Mouse (Mus musculus): Measurements from ENCODE around the gene Inpp1. TPM values are rescaled to one million over a fixed set of nuclear protein-coding genes. Genes with fewer than 3 reads are reported as not detected.

Gene Inpp1
- polyA plus RNA-seq, 1 experiment from 2014 or later = 3.3 TPM

DNA sequence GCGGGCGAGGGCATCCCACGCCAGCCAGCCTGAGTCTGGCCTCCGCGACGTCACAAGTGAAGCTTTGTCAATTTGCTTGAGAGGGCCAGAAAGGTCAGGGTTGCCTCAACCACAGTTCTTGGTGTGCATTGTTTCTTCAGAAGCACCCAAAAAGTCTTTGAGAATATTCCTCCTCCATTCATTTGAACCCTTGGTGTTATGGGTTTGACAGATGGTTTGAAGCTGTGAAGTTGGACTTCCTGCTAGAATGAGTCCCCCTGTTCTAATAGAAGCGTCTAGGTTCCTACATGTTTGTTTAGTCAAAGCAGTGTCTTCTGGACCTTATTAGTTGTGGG lies 292 bp upstream of the Inpp1 start:
- Histone ChIP-seq H3K27ac (no peak overlapping the region), H3K4me3 (replicated peaks) (peak overlapping the region; percentile 66), H3K9ac (peak overlapping the region; percentile 71; the same call in 1 of the 2 replicates), H3K4me2 (peak overlapping the region; percentile 86), H3K36me3 (no peaks in the 10 kb centered on the region), H3K9me3 (replicated peaks) (no peaks in the 10 kb centered on the region), H3K27me3 (no peaks in the 10 kb centered on the region), H3K4me1 (replicated peaks) (peaks cover 19% of the 10 kb centered on the region)
- ATAC-seq (ENCODE audit: low read depth) = no peak
- DNase-seq = no peak
- WGBS (ENCODE audit: insufficient replicate concordance) = 10% methylated on average over 7 of the region's 7 CpGs

DNA sequence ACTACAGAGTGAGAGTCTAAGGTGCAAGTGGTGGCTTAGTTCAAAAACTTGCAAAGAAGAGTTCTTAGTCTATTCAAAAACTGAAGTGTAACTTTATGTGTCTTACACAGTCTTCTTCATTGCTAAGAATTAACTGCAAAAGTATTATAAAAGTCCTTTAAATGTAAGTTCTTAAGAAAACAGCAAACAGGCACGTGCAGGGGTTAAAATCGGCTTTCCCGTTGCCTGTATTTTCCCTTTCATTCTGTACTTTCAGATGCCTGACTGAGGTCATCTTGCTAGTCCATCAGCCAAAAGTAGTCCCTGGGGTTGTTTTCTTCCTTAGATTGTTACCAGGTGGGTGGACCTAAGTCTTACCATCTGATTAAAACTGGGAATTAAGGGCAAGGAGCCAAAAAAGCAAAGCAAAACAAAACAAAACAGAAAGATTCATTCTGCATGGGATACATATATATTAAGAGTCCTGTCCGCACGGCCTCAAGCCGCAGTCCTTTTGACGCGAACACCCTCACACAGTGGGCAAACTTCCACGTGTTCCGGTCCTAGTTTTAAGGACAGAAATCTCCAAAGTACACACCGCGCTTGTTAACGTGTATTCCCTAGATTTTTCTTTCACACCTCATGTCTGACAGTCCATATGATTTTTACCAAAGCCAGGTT lies 1.1 kb downstream of the Inpp1 start:
- peak overlapping the region; percentile 86 for H3K4me2 ChIP-seq
- DNase-seq (no peak), ATAC-seq (ENCODE audit: low read depth) (no peak)
- H3K36me3 ChIP-seq = no peaks in the 10 kb centered on the region
- peaks cover 19% of the 10 kb centered on the region for H3K4me1 ChIP-seq (replicated peaks)
- no peaks in the 10 kb centered on the region for H3K27me3 ChIP-seq
- H3K27ac ChIP-seq = no peak overlapping the region
- H3K9ac ChIP-seq = no peak overlapping the region
- 57% methylated on average over 13 of the region's 13 CpGs for WGBS (ENCODE audit: insufficient replicate concordance)
- no peaks in the 10 kb centered on the region for H3K9me3 ChIP-seq (replicated peaks)
- H3K4me3 ChIP-seq (replicated peaks) = peak overlapping the region; percentile 66

DNA sequence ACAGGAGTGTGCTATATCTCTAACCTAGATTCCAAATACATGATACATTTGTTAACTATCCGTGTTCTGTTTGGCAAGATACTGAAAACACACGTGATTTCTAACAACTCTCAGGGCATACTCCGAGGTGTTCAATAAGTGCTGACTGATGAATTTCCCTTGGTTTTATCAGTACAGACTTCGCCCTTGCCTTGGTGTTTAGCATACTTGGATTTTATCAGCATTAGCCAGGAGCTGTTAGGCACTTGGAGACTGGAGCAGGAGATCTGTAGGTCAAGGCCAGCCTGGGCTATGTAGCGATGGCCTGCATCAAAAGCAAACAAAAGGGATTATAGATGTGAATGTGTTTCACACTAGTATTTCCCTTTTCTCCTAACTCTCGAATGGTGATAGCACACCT lies 9.0 kb downstream of the Inpp1 start:
- H3K27ac ChIP-seq = no peak overlapping the region
- no peaks in the 10 kb centered on the region for H3K27me3 ChIP-seq
- H3K4me2 ChIP-seq = no peak overlapping the region
- H3K36me3 ChIP-seq = no peaks in the 10 kb centered on the region
- H3K9ac ChIP-seq = no peak overlapping the region
- ATAC-seq (ENCODE audit: low read depth) (no peak), DNase-seq (no peak)
- WGBS (ENCODE audit: insufficient replicate concordance) = 43% methylated on average over 6 of the region's 6 CpGs
- H3K9me3 ChIP-seq (replicated peaks) = no peaks in the 10 kb centered on the region
- no peak overlapping the region for H3K4me3 ChIP-seq (replicated peaks)
- H3K4me1 ChIP-seq (replicated peaks) = 0 out of 2 replicates have a peak, but pooled peaks cover 3% of the 10 kb centered on the region

DNA sequence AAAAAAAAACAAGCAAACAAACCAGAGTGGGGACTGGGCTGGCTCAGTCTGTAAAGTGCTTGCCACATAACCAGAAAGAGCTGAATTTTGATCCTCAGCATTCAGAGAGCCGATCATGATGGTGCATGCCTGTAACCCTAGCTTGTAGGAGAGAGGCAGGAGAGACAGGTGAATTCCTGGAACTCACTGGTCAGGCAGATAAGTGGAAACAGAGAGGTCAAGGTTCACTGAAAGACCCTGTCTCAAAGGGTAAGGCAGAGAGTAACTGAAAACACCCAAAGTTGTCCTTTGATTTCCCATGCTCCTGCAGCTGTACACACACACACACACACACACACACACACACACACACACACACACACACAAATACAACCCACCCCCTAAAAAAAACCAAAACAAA lies 12.4 kb downstream of the Inpp1 start:
- no peak overlapping the region for H3K4me3 ChIP-seq (replicated peaks)

DNA sequence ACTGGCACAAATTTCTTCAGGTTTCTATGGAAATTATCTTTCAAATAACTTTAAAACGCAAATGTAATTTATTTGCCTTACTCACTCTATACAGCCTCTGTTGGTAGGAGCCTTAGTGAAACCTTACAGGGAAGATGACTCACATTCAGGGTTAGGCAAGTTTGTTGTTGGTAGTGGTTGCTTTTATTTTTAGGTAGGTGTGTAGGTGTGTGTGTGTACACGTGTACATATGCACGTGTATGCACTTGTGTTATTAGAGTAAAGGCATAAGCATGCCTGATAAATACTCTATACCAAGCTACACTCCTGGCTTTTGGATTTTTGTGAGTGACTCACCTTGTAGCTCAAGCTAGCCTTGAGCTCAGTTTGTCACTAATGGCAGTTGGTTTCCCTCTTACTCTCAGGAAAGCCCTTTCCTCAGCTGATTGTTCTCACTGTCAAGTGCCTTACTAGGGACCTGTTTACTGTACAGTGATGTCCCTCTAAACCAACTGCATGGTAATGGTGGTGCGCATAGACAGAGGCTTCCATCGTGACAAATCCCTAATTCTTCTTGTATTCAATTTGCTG lies 15.0 kb downstream of the Inpp1 start:
- Histone ChIP-seq H3K4me2 (no peak overlapping the region), H3K27me3 (no peaks in the 10 kb centered on the region), H3K4me1 (replicated peaks) (peaks cover 22% of the 10 kb centered on the region; the same call in 1 of the 2 replicates), H3K4me3 (replicated peaks) (no peak overlapping the region), H3K9ac (no peak overlapping the region), H3K9me3 (replicated peaks) (no peaks in the 10 kb centered on the region), H3K27ac (no peak overlapping the region; the same call in 1 of the 2 replicates), H3K36me3 (no peaks in the 10 kb centered on the region)
- ATAC-seq (ENCODE audit: low read depth) = no peak
- WGBS (ENCODE audit: insufficient replicate concordance) = 69% methylated on average over 5 of the region's 5 CpGs
- DNase-seq = no peak

More for the DNA sequence above, 12.4 kb downstream of the Inpp1 start:
- no peaks in the 10 kb centered on the region for H3K9me3 ChIP-seq (replicated peaks)
- DNase-seq (no peak), ATAC-seq (ENCODE audit: low read depth) (no peak)
- H3K4me1 ChIP-seq (replicated peaks) = peaks cover 10% of the 10 kb centered on the region; the same call in 1 of the 2 replicates
- no peak overlapping the region for H3K27ac ChIP-seq
- H3K9ac ChIP-seq = no peak overlapping the region
- H3K27me3 ChIP-seq = no peaks in the 10 kb centered on the region
- 42% methylated on average over 1 of the region's 1 CpGs for WGBS (ENCODE audit: insufficient replicate concordance)
- no peaks in the 10 kb centered on the region for H3K36me3 ChIP-seq
- H3K4me2 ChIP-seq = no peak overlapping the region

DNA sequence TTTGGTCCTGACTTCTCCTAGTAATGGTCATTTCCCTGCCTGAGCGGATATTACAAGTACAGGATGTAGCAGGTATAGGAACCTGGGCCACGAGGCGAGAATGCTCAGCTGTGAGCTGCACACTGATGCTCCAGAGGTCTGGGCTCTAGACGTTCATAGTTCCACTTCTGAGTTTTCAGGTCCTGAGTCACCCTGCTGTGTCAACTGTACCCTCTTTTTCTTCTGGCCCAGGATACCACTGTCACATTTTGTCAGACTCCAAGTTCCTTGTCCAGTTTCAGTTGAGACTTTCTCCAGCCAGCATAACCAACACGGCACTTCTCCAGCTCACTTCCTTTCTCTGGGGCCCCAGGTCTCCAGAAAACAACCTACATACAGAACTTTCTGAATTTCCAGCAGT lies 15.8 kb downstream of the Inpp1 start:
- Histone ChIP-seq H3K4me1 (replicated peaks) (peaks cover 22% of the 10 kb centered on the region; the same call in 1 of the 2 replicates), H3K9me3 (replicated peaks) (no peaks in the 10 kb centered on the region), H3K4me2 (no peak overlapping the region), H3K9ac (no peak overlapping the region), H3K4me3 (replicated peaks) (no peak overlapping the region), H3K27me3 (no peaks in the 10 kb centered on the region), H3K27ac (peak overlapping the region; percentile 34; the same call in 1 of the 2 replicates), H3K36me3 (no peaks in the 10 kb centered on the region)
- ATAC-seq (ENCODE audit: low read depth) (no peak), DNase-seq (no peak)
- WGBS (ENCODE audit: insufficient replicate concordance) = 46% methylated on average over 5 of the region's 5 CpGs

DNA sequence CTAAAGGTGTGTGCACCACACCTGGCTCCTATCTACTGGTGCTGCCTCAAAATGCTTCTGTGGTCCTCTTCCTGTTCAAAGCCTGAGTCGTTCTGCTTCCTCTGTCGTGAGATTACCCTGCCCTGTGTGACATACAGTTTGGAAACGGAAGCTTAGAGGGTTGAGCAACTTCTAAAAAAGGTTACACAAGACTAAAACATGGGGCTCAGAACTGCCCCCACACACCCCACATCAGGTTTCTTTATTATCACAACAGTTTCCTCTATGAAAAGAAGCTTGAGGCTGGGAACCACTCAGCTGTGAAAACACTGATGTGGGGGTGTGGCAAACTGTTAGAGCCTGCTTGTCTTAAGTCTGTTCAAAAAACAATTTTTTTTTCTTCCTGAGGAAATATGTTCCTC lies 17.1 kb downstream of the Inpp1 start:
- Histone ChIP-seq H3K9ac (no peak overlapping the region), H3K27me3 (no peaks in the 10 kb centered on the region), H3K4me1 (replicated peaks) (peaks cover 22% of the 10 kb centered on the region; the same call in 1 of the 2 replicates), H3K27ac (peak overlapping the region; percentile 61; the same call in 1 of the 2 replicates), H3K4me2 (no peak overlapping the region), H3K9me3 (replicated peaks) (no peaks in the 10 kb centered on the region), H3K36me3 (no peaks in the 10 kb centered on the region), H3K4me3 (replicated peaks) (no peak overlapping the region)
- no peak for DNase-seq
- WGBS (ENCODE audit: insufficient replicate concordance) = 2% methylated on average over 3 of the region's 3 CpGs
- peak; percentile 65 for ATAC-seq (ENCODE audit: low read depth)

DNA sequence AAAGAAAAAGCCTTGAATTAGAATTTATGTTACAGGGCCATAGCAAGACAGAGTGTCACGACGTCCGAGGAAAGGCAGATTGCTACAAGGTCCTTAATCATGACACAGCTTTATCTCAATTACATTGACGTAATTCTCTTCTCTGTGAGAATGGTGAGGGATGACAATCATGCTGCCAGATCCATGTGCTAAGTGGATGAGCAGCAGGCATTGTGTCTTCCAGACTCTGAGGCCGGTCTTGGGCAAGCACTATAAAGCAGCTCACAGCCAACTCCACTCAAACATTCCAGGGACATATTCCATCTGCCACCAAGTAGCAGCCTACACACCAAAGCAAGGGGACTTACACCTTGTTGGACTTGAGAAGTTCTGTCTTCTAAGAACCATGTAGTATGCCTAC lies 17.7 kb downstream of the Inpp1 start:
- no peak for ATAC-seq (ENCODE audit: low read depth)
- no peaks in the 10 kb centered on the region for H3K36me3 ChIP-seq
- no peak overlapping the region for H3K4me2 ChIP-seq
- no peaks in the 10 kb centered on the region for H3K9me3 ChIP-seq (replicated peaks)
- H3K27ac ChIP-seq = no peak overlapping the region
- no peak overlapping the region for H3K4me3 ChIP-seq (replicated peaks)
- H3K4me1 ChIP-seq (replicated peaks) = peaks cover 22% of the 10 kb centered on the region; the same call in 1 of the 2 replicates
- H3K27me3 ChIP-seq = no peaks in the 10 kb centered on the region
- 51% methylated on average over 5 of the region's 5 CpGs for WGBS (ENCODE audit: insufficient replicate concordance)
- DNase-seq = no peak
- H3K9ac ChIP-seq = no peak overlapping the region

DNA sequence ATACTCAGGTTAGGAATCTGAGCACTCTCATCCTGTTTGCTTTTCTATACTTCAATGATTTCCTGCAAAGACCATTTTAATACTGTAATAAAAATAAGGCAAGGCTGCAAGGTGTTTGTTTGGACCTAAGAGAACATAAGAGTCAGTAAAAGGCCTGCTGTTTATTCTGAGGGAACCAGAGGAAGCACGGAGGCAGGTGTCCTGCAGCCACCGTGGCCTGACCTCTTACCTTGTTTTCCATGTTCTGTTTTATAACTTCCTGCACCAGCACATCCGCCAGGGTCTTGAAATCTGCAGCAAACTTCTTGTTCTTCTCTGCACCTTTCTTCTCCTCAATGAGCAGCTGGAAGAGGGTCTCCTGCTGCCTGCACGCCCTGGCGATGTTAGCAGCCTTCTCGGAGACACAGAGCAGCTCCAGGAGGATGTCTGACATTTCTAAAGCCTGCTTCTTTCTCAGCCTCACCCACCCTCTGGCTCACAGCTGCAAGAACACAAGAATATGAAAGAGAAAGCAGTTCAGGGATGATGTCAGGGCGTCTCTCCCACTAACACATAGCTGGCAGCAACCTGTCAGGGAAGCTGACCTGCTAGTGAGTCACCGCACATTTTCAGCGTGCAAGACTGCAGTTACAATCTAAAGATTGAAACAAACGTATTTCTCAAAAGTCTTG lies 18.3 kb downstream of the Inpp1 start:
- ATAC-seq (ENCODE audit: low read depth) (no peak), DNase-seq (no peak)
- Histone ChIP-seq H3K9ac (no peak overlapping the region), H3K27ac (no peak overlapping the region), H3K4me2 (0 out of 2 replicates have a peak overlapping the region, but pooled peaks have one; percentile 2), H3K4me1 (replicated peaks) (peaks cover 22% of the 10 kb centered on the region; the same call in 1 of the 2 replicates), H3K27me3 (no peaks in the 10 kb centered on the region), H3K4me3 (replicated peaks) (no peak overlapping the region), H3K36me3 (no peaks in the 10 kb centered on the region), H3K9me3 (replicated peaks) (no peaks in the 10 kb centered on the region)
- WGBS (ENCODE audit: insufficient replicate concordance) = 57% methylated on average over 10 of the region's 10 CpGs

DNA sequence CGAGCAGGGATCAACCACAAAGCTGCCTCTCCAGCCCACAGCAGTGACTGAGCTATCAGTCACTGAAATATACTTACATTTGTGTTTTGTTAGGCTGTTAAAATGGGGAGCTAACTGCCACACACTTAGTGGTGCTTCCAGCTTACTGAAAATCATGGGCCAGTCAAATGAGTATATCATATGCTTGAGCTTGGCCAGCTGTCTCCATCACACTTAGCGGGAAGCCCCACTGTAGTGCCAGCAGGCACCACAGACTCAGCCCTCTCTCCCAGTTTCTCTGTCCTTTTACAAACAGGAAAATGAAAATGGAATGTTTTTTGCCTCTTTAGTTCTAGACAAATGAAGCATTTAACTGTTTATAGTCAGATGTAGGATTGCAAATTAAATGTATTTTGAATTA lies 21.6 kb downstream of the Inpp1 start:
- Histone ChIP-seq H3K27ac (no peak overlapping the region), H3K9me3 (replicated peaks) (no peaks in the 10 kb centered on the region), H3K4me2 (no peak overlapping the region), H3K4me1 (replicated peaks) (peaks cover 22% of the 10 kb centered on the region; the same call in 1 of the 2 replicates), H3K27me3 (no peaks in the 10 kb centered on the region), H3K36me3 (0 out of 2 replicates have a peak, but pooled peaks cover 4% of the 10 kb centered on the region), H3K4me3 (replicated peaks) (no peak overlapping the region), H3K9ac (no peak overlapping the region)
- DNase-seq (no peak), ATAC-seq (ENCODE audit: low read depth) (no peak)
- 74% methylated on average over 2 of the region's 2 CpGs for WGBS (ENCODE audit: insufficient replicate concordance)

DNA sequence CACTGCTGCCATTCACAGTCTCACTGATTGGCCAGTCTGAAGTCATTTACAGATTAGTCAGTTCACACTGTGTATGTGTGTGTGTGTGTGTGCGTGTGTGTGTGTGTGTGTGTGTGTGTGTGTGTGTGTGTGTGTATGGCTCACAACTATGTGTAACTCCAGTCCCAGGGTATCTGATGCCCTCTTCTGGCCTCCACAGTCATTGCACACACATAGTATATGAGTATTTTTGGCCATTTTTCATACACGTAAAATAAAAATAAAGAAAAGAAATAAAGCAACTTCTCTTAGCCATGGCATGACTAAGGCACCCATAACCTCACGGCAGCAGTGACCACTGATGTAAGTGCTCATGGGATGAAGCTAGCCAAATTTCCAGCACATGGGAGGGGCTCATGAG lies 23.8 kb downstream of the Inpp1 start:
- 65% methylated on average over 3 of the region's 3 CpGs for WGBS (ENCODE audit: insufficient replicate concordance)
- no peak for ATAC-seq (ENCODE audit: low read depth)
- no peaks in the 10 kb centered on the region for H3K9me3 ChIP-seq (replicated peaks)

More for the DNA sequence above, 23.8 kb downstream of the Inpp1 start:
- H3K36me3 ChIP-seq = 0 out of 2 replicates have a peak, but pooled peaks cover 9% of the 10 kb centered on the region
- no peaks in the 10 kb centered on the region for H3K27me3 ChIP-seq
- H3K4me3 ChIP-seq (replicated peaks) = no peak overlapping the region
- no peak for DNase-seq
- no peak overlapping the region for H3K27ac ChIP-seq
- no peak overlapping the region for H3K9ac ChIP-seq
- 0 out of 2 replicates have a peak, but pooled peaks cover 2% of the 10 kb centered on the region for H3K4me1 ChIP-seq (replicated peaks)
- no peak overlapping the region for H3K4me2 ChIP-seq
